Mouse (Mus musculus) frontal cortex, postnatal 25 days (tissue): ENCODE results near the gene Vsig2.

Experiments used
- DNase-seq, 2 experiments: peaks; one replicate each; pipeline ENCODE4 v3.0.0; 2022; ENCODE audit warnings: low spot score in 2 of 2

Vsig2 gene

DNA sequence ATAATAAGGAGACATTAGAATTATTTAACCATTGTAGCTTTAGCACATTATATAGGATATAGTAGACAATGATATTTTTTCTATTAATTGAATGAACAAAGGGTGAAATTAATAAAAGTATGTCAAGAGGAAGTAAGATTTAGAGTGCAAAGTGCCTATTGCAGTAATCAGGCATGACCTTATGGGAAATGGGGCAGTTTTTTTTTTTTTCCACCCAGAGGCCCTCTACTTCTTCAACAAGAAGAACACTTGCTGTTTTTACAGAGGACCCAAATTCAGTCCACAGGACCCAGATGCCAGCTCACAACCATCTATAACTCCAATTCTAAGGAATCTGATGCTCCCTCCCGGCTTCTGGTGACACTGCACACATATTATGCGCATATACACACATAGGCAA is 21.6 kb downstream of the Vsig2 start:
- no peak for DNase-seq

DNA sequence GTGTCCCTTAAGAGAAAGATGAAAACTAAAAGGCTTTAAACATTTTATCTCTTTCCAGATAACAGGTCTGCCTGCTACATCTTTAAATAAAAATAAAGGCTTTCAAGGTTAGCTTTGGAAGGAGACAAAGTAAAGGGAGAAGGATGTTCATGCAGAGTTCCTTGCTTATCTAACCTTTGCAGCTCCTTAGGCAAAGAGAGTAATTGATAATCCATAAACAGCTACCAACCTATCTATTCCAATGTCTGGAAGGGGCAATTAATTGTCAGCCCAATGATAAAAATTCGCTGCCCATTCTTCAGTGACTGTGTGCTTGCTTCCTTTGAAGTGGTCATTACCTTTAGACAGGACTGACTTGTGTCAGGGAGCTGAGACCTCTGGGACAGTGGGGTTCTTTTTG is 24.8 kb downstream of the Vsig2 start:
- DNase-seq, result no peak

GRCm38 (mm10) chr9:37567019-37567418 is 28.0 kb downstream of the Vsig2 start:
- DNase-seq, result no peak

DNA sequence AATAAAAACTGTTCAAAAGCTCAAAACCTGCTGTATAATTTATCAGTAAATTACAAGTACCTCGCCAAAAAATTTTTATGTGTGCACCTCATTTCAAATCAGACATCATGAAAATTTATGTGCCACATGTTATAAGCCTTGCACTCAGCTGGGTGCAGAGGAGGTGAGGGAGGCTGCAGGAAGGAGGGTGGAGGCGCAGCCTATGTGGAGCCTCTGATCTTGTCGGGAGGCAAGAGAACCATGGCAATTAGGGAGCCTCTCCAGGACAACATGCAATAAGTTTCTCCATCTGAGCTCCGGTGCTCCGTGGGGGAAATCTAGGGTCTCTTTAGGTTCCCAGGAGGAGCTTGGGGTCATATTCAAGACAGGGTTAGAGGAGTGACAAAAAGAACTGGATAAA is 28.4 kb downstream of the Vsig2 start:
- DNase-seq, result no peak

GRCm38 (mm10) chr9:37567892-37568604 is 29.0 kb downstream of the Vsig2 start:
- peak in 1 of 2 experiments; percentile 60 for DNase-seq

DNA sequence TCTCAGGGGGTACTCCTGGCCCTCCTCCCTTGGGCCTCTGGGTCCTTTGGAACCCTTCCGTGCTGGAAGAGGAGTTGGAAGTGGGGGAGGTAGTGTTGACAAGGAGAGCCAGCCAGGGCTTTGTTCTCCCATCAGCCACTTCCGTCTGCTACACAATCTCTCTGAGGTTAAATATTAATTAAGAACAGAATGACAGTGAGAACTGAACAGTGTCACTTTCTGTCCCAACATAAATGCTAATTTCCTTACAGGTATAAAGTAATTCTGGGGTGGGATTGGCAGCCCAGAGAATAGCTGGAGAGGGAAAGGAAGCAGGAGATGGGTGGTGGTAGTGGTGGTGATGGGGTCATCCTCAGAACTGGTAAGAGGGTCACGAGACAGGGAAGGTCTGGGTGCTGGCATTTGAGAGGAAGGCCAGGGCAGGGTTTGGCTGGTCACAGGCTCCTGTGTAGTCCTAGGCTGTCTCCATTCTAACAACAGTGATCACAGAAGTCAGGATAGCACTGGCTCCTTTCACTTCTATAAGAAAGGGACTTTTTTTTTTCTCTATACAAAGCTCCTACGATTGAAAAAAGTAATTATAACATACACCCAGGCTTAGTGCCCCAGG is 29.7 kb downstream of the Vsig2 start:
- no peak for DNase-seq

DNA sequence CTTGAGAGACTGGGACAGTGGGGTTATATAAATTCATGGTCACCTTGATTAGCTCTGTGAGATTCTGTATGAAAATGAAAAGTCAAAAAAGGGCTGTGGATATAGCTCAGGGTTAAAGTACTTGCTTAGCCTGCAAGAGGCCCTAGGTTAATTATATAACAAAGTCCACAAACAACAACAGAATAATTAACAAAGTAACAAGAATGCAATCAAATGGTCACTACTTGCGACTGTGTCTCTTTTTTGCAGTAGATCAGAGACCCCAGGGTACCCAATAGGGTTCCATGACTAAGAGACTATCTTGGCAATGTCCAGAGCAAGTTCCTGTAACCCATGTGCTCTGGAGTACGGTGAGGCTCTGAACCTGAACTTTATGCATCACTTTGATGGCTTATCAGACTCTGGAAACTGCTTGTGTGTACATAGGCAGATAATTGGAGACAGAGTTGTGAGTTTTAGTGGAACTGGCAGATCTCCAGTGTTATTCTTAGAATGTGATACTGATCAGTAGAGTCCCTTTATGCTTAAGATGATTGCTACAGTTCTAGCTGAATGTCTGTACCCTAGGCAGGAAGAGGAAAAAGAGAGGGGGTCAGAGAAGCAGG is 30.3 kb downstream of the Vsig2 start:
- no peak for DNase-seq

DNA sequence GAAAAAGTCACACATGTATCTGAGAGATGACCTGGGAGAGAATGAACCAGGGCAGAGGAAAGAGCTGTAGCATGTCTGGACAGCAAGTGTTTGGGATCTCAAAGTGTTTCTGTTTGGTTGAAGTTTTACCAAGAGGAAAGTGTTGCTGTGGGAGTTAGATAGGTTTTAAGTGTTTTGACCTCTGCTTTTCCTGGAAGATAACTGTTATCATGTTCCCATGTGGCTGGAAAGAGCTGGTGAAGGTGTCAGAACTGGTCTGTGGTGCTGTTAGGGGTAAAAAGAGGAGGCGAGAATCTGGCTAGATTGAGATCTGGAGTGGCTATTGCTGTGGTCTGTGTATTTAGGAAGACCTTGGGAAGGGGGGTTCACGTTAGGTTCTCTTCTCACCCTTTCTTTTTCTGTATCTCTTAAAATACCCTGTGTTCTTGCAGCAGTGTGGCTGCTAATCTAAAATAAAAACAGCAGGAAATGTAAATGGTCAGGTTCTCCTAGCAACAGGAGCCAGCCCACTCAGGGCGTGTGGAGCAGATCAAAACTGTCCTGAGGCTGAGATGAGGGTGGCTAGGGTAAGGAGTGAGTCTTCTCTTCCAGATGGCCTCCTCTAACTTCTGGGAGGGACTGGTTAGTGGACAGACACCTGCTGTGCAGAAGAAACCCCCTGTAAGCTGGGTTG is 33.3 kb downstream of the Vsig2 start:
- DNase-seq, result no peak

- peak; percentile 36 to 43 for DNase-seq
These were observed 37.4 kb downstream of the Vsig2 start for GRCm38 (mm10) chr9:37576436-37576930.

GRCm38 (mm10) chr9:37583594-37583993 is 44.5 kb downstream of the Vsig2 start:
- no peak for DNase-seq

- DNase-seq, result no peak
These were observed 47.7 kb downstream of the Vsig2 start for GRCm38 (mm10) chr9:37586718-37587117.

- no peak for DNase-seq
These were observed 51.3 kb downstream of the Vsig2 start for GRCm38 (mm10) chr9:37590381-37590780.

DNA sequence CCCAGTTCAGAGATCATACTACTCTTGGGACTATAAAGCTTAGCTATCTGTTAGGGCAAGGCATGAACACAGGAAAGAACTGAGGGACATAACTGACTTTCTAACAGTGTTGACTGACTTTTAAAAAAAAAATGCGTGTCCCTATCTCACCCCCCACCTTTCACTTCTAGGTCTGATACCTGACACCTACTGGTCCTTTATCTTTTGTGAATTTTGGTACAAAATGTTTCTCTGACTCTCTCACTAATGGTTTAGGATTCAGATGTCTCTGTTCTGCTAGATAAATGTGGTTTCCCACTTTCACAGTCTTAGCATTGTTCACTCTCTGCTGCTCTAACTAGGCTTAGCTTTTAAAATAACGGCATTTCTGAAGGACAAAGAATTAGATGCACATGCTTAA is 53.0 kb downstream of the Vsig2 start:
- no peak for DNase-seq

GRCm38 (mm10) chr9:37592633-37593032 is 53.6 kb downstream of the Vsig2 start:
- DNase-seq, result no peak

GRCm38 (mm10) chr9:37593690-37594089 is 54.6 kb downstream of the Vsig2 start:
- no peak for DNase-seq
